Mouse (Mus musculus) urinary bladder, adult 18-20 months (tissue): ENCODE data around the gene Rel.
A peak's percentile ranks its signal among the peaks of the same experiment; 100 is the strongest.
"Not testable (repeated sequence)": the region's sequence is repeated elsewhere in the genome, so short reads cannot be mapped to it uniquely, and the experiment has no call there.

ENCODE experiments used
- DNase-seq, 2 experiments: peaks; one replicate each; pipeline ENCODE4 v3.0.0; 2022; ENCODE audit warnings: low spot score in 2 of 2, mixed read lengths in 2 of 2

Gene Rel

GRCm38 (mm10) chr11:23770760-23771506 is at the start of gene Rel:
Gene Rel (minus strand): TSS chr11:23770970.
- peak; percentile 91 to 92 for DNase-seq

GRCm38 (mm10) chr11:23818745-23819144 is 48.0 kb upstream of the Rel start:
- no peak for DNase-seq

GRCm38 (mm10) chr11:23810741-23811140 is 40.0 kb upstream of the Rel start:
- no peak for DNase-seq

GRCm38 (mm10) chr11:23805716-23806115 is 34.9 kb upstream of the Rel start:
- DNase-seq = no peak

- no peak for DNase-seq
Observed at GRCm38 (mm10) chr11:23803136-23803535, 32.4 kb upstream of the Rel start.

- DNase-seq = no peak
Observed at GRCm38 (mm10) chr11:23802256-23802655, 31.5 kb upstream of the Rel start.

- DNase-seq = no peak
Observed at GRCm38 (mm10) chr11:23801851-23802250, 31.1 kb upstream of the Rel start.

- DNase-seq = not testable (repeated sequence)
Observed at GRCm38 (mm10) chr11:23783677-23784076, 12.9 kb upstream of the Rel start.

- DNase-seq = no peak
Observed at GRCm38 (mm10) chr11:23783085-23783484, 12.3 kb upstream of the Rel start.

GRCm38 (mm10) chr11:23782038-23782437 is 11.3 kb upstream of the Rel start:
- no peak for DNase-seq

GRCm38 (mm10) chr11:23778787-23779201 is 8.0 kb upstream of the Rel start:
- DNase-seq = no peak

GRCm38 (mm10) chr11:23772471-23772870 is 1.7 kb upstream of the Rel start:
- no peak for DNase-seq

- DNase-seq = no peak
Observed at GRCm38 (mm10) chr11:23771507-23772097, 832 bp upstream of the Rel start.

GRCm38 (mm10) chr11:23770510-23770759 is 335 bp downstream of the Rel start:
- no peak for DNase-seq

GRCm38 (mm10) chr11:23769686-23770509 is 872 bp downstream of the Rel start:
- DNase-seq = peak in 1 of 2 experiments; percentile 3

GRCm38 (mm10) chr11:23769033-23769432 is 1.7 kb downstream of the Rel start:
- no peak for DNase-seq

GRCm38 (mm10) chr11:23767928-23768327 is 2.8 kb downstream of the Rel start:
- DNase-seq = no peak

GRCm38 (mm10) chr11:23767369-23767768 is 3.4 kb downstream of the Rel start:
- not testable (repeated sequence) for DNase-seq

GRCm38 (mm10) chr11:23762635-23763034 is 8.1 kb downstream of the Rel start:
- DNase-seq = no peak

- no peak for DNase-seq
Observed at GRCm38 (mm10) chr11:23758218-23758617, 12.6 kb downstream of the Rel start.

GRCm38 (mm10) chr11:23754329-23754728 is 16.4 kb downstream of the Rel start:
- DNase-seq = no peak

GRCm38 (mm10) chr11:23753136-23753710 is 17.5 kb downstream of the Rel start:
- no peak for DNase-seq
